Mouse (Mus musculus): ENCODE results near the gene Ppp1r21.
A peak's percentile ranks its signal among the peaks of the same experiment; 100 is the strongest.

The Ppp1r21 gene

GRCm38 (mm10) chr17:88530236-88530619 lies 310 bp downstream of the Ppp1r21 start:
- DNase-seq (ENCODE audit: low spot score in 2 of 2): no peak

DNA sequence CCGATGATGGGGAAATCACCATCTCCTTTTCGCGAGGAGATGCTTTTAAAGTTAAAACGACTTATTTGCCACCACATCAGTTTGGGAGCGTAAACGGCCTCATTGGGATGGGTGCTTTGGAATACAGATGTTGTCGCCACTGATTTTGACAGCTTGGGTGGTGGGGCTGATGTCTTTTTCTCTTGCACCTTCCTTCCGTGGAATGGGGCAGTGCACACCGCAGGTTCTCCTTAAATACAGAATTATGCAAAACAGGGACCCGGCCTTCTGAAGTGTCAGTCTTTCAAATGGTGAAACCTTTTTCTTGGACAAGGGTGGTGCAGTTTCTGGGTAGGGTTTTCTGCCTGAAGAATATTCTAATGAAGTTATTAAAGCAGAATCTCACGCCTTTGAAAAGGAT lies 749 bp downstream of the Ppp1r21 start:
- DNase-seq (ENCODE audit: low spot score in 2 of 2): peak in 1 of 2 experiments; percentile 15

- peak in 1 of 2 experiments; percentile 32 for DNase-seq (ENCODE audit: low spot score in 2 of 2)
Observed at GRCm38 (mm10) chr17:88531176-88531575, 1.3 kb downstream of the Ppp1r21 start.

- DNase-seq (ENCODE audit: low spot score in 2 of 2): no peak
Observed at GRCm38 (mm10) chr17:88537842-88538430, 8.0 kb downstream of the Ppp1r21 start.

- no peak for DNase-seq (ENCODE audit: low spot score in 2 of 2)
Observed at GRCm38 (mm10) chr17:88542771-88543416, 13.0 kb downstream of the Ppp1r21 start.

DNA sequence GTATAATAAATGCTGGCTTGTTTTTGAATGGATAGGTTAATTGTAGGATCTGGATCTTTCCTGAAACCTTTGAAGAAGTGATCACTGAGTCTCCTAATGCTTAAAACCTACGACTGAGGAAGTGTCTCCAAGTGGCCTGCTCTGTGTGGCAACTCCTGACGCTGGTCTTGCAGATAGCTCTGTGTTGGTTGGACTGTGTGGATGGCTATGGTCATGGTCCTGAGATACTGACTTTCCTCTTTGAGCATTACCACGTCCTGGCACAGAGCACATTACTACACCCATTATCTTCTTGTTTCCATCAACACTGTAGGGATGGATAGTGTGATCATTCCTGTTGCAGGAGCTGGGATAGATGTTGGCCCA lies 13.5 kb downstream of the Ppp1r21 start:
- DNase-seq (ENCODE audit: low spot score in 2 of 2): no peak

GRCm38 (mm10) chr17:88545217-88545784 lies 15.4 kb downstream of the Ppp1r21 start:
- DNase-seq (ENCODE audit: low spot score in 2 of 2): no peak

GRCm38 (mm10) chr17:88546745-88547144 lies 16.8 kb downstream of the Ppp1r21 start:
- no peak for DNase-seq (ENCODE audit: low spot score in 2 of 2)

DNA sequence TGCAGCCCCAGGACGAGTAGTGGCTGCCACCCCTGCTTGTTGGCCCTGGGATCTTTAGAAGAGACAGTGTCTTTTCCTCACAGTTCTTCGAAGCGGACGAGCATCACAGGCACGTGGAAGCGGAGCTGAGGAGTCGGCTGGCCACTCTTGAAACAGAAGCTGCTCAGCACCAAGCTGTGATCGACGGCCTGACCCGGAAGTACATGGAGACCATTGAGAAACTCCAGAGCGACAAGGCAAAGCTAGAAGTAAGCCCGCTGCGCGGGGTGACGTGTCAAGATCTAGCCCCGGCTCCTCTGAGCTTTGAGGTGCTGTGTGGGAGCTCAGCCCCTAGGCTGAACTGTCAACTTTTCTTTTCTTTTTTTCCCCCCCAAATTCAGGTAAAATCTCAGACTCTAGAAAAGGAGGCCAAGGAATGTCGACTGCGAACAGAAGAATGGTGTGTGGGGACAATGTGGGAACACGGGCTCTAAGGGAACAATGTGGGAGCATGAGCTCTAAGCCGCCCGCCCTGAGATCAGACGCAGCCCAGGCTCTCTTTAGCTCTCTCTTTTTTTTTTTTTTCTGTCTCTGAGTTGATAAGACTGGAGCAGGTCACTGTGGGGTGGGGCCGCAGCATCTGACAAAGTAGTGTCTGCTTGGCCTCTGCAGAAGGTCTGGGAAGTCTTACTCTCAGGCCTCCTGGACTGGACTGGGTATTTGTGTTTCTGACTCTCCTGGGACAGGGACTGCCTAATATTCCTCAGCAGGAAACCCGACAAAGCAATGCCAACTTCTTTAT lies 19.7 kb downstream of the Ppp1r21 start:
- no peak for DNase-seq (ENCODE audit: low spot score in 2 of 2)

DNA sequence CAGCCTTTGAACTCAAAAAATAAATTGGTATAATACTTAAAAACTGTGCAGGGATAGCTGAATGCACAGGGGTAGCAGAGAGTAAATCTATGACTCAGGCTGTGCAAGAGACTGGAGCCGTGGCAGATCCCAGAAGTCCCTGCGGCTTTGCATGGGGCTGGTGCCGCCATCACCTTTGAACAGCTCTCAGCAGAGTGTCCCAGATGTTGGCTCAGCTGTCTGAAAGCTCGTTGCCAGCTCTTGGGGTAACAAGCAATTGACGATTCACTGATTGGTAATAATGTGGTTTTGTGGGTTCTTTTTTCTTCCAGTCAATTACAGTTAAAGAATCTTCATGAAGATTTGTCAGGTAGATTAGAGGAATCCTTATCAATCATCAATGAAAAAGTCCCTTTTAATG lies 20.4 kb downstream of the Ppp1r21 start:
- DNase-seq (ENCODE audit: low spot score in 2 of 2): no peak

DNA sequence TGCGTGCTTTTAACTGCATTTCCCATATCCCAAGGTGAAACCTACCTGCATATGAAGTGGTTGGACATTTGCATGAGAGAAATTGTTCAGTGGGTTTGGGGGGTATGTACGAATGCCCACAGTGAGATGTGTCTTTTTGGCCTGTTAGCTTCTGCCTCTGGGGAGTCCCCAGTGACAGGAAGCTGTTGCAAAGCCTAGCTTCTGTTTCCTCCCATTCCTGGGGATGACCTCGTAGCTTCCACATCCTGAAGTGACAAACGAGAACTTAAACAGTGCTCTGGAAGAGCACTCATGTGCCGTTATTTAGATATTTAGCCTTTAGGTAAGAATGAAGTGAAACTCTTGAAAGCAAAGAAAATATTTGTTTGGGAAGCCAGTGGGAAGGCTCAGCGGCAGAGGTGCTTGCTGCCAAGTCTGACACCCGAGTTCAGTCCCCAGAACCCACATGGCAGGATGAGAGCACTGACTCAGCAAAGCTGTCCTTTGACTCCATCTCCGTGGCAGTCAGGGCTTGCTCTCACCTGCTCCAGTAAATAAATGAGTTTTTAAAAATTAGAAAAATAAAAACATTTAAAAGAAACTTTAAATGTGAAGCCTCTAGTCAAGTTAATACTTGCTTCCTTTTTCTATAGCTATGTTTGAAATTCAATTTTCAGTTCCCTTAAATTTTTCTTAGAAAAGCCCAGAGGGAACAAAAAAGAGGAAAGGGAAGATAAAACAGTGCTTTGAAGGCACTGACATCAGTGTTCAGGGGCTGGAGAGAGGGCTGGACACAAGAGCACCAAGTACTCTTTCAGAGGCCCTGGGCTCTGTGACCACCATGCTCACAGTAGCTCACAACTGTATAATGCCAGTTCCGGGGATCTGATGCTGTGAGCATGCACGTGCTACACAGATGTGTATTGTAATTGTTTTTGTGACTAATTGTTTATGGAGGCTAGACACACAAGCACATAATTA lies 21.3 kb downstream of the Ppp1r21 start:
- no peak for DNase-seq (ENCODE audit: low spot score in 2 of 2)

DNA sequence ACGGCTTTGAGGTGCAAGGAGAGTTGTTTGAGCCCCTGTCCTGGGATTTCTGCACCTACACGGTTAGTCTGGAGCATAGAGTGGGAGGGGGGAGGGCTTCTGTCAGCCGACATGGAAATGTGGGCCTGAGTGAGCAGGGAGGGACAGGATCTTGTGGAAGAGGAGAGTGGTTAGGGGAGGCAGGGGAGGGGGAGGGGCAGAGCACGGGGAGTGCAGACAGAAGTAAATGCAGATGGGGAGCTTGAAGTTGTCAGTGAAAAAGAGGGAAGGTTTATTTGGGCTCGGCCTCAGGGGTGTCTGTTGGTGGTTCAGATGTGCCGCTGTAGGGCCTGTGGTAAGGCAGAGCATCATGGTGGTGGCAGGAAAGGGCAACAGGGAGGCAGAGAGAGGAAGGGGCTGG lies 22.6 kb downstream of the Ppp1r21 start:
- DNase-seq (ENCODE audit: low spot score in 2 of 2): no peak

- no peak for DNase-seq (ENCODE audit: low spot score in 2 of 2)
Observed at GRCm38 (mm10) chr17:88553001-88553449, 23.1 kb downstream of the Ppp1r21 start.

- DNase-seq (ENCODE audit: low spot score in 2 of 2): no peak
Observed at GRCm38 (mm10) chr17:88553473-88554087, 23.7 kb downstream of the Ppp1r21 start.

GRCm38 (mm10) chr17:88556176-88556575 lies 26.3 kb downstream of the Ppp1r21 start:
- DNase-seq (ENCODE audit: low spot score in 2 of 2): no peak

DNA sequence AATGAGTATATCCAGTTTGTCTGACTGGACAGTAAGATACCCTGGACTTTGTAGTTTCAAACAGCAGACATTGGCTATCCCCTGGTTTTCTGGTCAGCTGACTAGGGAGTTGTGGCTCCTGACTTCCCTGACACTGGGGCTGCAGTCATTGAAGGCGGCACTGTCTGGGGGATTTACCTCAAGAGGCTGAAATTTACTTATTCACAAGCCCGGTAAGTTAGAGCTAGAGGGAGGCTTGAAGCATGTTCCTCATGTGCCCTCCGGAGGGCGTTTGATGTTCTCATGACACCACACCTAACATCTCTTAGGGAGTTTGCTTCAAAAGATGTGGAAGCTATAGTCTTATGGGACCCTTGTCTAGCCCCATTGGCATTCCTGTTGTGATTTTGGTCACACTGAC lies 26.8 kb downstream of the Ppp1r21 start:
- DNase-seq (ENCODE audit: low spot score in 2 of 2): no peak

- DNase-seq (ENCODE audit: low spot score in 2 of 2): peak; percentile 75 to 80
Observed at GRCm38 (mm10) chr17:88558168-88558842, 28.4 kb downstream of the Ppp1r21 start.

GRCm38 (mm10) chr17:88563611-88564010 lies 33.7 kb downstream of the Ppp1r21 start:
- DNase-seq (ENCODE audit: low spot score in 2 of 2): no peak

DNA sequence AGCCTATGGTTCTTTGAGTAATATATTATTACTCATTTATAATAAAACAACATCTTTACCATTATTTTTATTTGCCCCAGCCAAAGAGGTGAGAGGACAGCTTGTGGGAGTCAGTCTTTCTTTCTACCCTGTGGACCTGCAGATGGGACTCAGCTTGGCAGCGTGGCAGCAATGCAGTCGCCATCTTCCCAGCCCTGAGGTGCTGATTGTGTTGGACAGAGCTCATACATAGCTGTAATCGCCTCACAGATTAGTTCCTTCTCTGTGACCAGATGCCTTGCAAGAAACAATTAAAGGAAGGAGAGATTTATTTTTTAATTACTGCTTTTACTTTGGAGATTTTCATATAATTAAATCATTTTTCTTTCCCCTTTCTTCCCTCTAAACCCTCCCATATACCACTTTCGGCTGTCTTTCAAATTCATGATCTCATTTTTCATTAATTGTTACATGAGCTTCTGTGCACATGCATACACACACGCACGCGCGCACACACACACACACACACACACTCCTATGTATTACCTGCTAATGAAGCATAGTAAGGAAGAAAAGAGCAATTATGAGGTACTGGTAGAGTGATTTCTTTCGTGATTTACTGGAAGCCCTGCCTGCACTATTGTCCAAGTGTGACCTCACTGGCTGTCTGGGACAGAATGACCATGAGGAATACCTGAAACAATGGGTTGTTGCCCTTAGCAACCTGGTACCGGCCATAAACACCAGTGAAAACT lies 40.1 kb downstream of the Ppp1r21 start:
- no peak for DNase-seq (ENCODE audit: low spot score in 2 of 2)

GRCm38 (mm10) chr17:88570784-88571183 lies 40.9 kb downstream of the Ppp1r21 start:
- no peak for DNase-seq (ENCODE audit: low spot score in 2 of 2)

Data from right cerebral cortex, adult 2 months (tissue).